Mouse (Mus musculus) right cerebral cortex, postnatal 25 days (tissue): Measurements from ENCODE around the gene 1700001O22Rik.

Experiments
- DNase-seq: peaks from one replicate; pipeline ENCODE4 v3.0.0; 2022

Gene 1700001O22Rik

GRCm38 (mm10) chr2:30777266-30777665 lies 26.2 kb downstream of the 1700001O22Rik start:
- DNase-seq: no peak

GRCm38 (mm10) chr2:30775955-30776354 lies 27.5 kb downstream of the 1700001O22Rik start:
- DNase-seq: no peak

GRCm38 (mm10) chr2:30773313-30774005 lies 30.0 kb downstream of the 1700001O22Rik start:
- no peak for DNase-seq

GRCm38 (mm10) chr2:30772581-30773312 lies 30.7 kb downstream of the 1700001O22Rik start:
- no peak for DNase-seq

- peak; percentile 81 for DNase-seq
These were observed 31.5 kb downstream of the 1700001O22Rik start for GRCm38 (mm10) chr2:30771806-30772460.

- peak; percentile 45 for DNase-seq
These were observed 32.1 kb downstream of the 1700001O22Rik start for GRCm38 (mm10) chr2:30771368-30771805.

- DNase-seq: no peak
These were observed 34.3 kb downstream of the 1700001O22Rik start for GRCm38 (mm10) chr2:30769187-30769586.

- DNase-seq: no peak
These were observed 34.9 kb downstream of the 1700001O22Rik start for GRCm38 (mm10) chr2:30768529-30768928.

- DNase-seq: no peak
These were observed 35.7 kb downstream of the 1700001O22Rik start for GRCm38 (mm10) chr2:30767626-30768240.

- no peak for DNase-seq
These were observed 37.0 kb downstream of the 1700001O22Rik start for GRCm38 (mm10) chr2:30766446-30766845.

- DNase-seq: no peak
These were observed 42.8 kb downstream of the 1700001O22Rik start for GRCm38 (mm10) chr2:30760706-30761105.

GRCm38 (mm10) chr2:30759858-30760547 lies 43.5 kb downstream of the 1700001O22Rik start:
- DNase-seq: no peak

GRCm38 (mm10) chr2:30759442-30759841 lies 44.0 kb downstream of the 1700001O22Rik start:
- DNase-seq: no peak

- DNase-seq: no peak
These were observed 44.4 kb downstream of the 1700001O22Rik start for GRCm38 (mm10) chr2:30759088-30759374.

- DNase-seq: peak; percentile 40
These were observed 44.9 kb downstream of the 1700001O22Rik start for GRCm38 (mm10) chr2:30758341-30759087.

- no peak for DNase-seq
These were observed 46.3 kb downstream of the 1700001O22Rik start for GRCm38 (mm10) chr2:30756962-30757715.

GRCm38 (mm10) chr2:30755985-30756765 lies 47.3 kb downstream of the 1700001O22Rik start:
- no peak for DNase-seq

GRCm38 (mm10) chr2:30754831-30755230 lies 48.6 kb downstream of the 1700001O22Rik start:
- DNase-seq: no peak

GRCm38 (mm10) chr2:30753219-30753618 lies 50.2 kb downstream of the 1700001O22Rik start:
- DNase-seq: no peak

GRCm38 (mm10) chr2:30752471-30752870 lies 51.0 kb downstream of the 1700001O22Rik start:
- DNase-seq: no peak
